Mouse (Mus musculus) inflammation-experienced regulatory T-cells (primary cell): ENCODE results near the gene Selenoo. TPM values are rescaled to one million over a fixed set of nuclear protein-coding genes. Genes with fewer than 3 reads are reported as not detected.

ENCODE experiments used
- polyA plus RNA-seq, 2 experiments: library from polyadenylated mRNA; unstranded; fragments of 100-300 nt; shearing (Covaris generic); gene quantifications; one replicate each; pipeline ENCODE4 v1.2.1; 2017

Selenoo gene
- polyA plus RNA-seq = 10 to 100 TPM; 53.0 to 58.7 TPM

GRCm38 (mm10) chr15:89088607-89089247, at the start of gene Selenoo:
Gene Selenoo (plus strand): TSS chr15:89089084.

GRCm38 (mm10) chr15:89059161-89059931, 29.5 kb upstream of the Selenoo start, which contains the start of gene Panx2:
Gene Panx2 (plus strand): TSS chr15:89059734.

GRCm38 (mm10) chr15:89074613-89075477, 14.0 kb upstream of the Selenoo start, which contains the start of gene Trabd:
Gene Trabd (plus strand): TSS chr15:89075124.

GRCm38 (mm10) chr15:89122649-89123366, 33.9 kb downstream of the Selenoo start, which contains the start of gene Tubgcp6:
Gene Tubgcp6 (minus strand): TSS chr15:89123112.

DNA sequence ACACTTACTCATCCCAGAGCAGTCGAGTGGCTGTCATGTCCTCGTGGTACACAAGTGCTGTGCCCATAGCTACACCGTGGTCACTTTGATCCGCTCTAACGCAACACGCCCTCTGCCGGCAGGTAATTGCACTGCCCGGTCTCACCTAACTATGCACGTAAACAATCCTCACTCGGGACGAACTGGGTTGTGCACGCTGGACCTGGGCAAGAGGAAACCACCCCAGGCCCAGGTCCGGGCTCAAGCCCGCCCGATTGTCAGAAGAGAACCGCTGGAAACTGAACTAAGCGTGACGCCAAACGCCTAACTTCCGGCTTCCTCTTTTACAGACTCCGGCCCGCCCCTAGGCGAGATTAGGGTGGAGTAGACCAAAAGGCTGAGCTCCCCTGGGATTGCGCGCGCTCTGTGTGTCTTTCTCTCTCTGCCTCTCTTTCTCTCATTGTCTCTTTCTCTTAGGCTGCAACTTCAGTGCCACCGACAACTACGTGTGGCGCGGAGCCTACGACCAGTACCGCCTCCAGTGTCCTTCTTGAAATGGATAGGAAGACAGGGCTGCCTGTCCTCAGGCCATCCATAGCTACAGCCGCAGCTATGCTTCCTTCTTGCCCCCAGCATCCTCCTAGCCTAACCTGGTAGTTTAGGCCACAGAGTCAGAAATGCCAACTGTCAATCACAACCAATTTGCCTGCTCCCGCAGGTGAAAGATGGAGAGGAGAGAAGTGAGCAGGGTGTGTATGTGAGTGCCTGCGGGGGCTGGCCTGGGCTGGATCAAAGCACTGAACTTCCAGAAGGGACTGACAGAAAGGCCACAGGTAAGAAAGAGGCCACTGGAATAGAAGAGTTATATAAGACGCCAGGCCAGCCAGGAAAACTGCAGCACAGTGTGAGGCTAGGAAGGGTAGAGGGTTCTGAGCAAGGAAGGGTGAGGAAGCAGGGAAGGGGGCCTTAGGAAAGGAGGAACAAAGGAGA, 39.8 kb downstream of the Selenoo start, which contains the start of gene Hdac10:
Gene Hdac10, minus strand, starts transcription at position 319 of the 969 bp plus-strand sequence.

GRCm38 (mm10) chr15:89140659-89141252, 51.9 kb downstream of the Selenoo start, which contains the start of gene Mapk12:
Gene Mapk12 (minus strand): TSS chr15:89140703.

DNA sequence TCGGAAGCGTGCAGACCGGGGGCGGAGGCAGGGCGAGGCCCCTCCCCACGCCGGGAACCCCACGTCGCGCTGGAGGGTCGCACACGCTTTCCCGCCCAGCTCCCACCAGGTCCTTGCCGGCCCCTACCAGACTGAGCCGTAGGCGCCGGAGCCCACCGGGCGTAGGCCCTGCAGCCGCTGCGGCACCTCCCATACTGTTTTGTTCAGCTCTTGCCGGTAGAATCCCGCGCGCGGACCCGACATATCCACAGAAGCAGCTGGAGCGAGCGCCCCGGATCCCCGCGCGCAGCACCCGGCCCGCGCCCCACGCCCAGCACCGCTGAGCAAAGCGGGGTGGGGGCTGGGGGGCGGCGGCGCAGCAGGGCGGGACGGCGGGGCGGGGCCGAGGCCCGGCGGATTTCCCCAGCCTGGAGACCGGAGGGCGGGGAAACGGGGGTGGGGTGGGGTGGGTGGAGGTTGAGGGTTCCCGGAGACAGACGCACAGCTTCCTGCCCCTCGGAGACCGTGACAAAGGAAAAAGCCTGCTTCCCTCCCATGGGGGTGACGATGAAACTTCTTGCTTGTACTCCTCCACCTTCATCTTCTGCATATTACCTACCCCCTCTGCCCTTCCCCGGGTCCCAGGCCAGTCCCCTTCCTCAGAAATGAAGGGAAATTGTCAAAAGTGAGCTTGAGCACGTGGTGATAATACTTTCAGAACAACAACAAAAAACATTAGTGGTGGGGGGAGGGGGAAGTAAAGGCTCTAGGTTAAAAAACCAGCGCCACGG, 60.6 kb downstream of the Selenoo start, which contains the start of gene Mapk11:
Gene Mapk11, minus strand, starts transcription at position 358 of the 770 bp plus-strand sequence.

Other genes starting within 250 kb of the Selenoo start
- gene Pim3, start 226.9 kb upstream of the Selenoo start, polyA plus RNA-seq = 10 to 100 TPM; 29.1 to 35.7 TPM
- gene Ttll8, start 134.7 kb upstream of the Selenoo start, polyA plus RNA-seq = not detected
- under 1 TPM in 1 of 2 experiments, not detected in 1; 0.18 TPM for gene Mlc1, start 110.1 kb upstream of the Selenoo start, polyA plus RNA-seq
- gene Mov10l1, start 106.2 kb upstream of the Selenoo start, polyA plus RNA-seq = under 1 TPM; 0.13 to 0.84 TPM
- 1 to 10 TPM in 1 of 2 experiments, under 1 TPM in 1; 0.88 to 1.2 TPM for gene Panx2, start 29.4 kb upstream of the Selenoo start, polyA plus RNA-seq
- 10 to 100 TPM; 86.7 to 98.2 TPM for gene Trabd, start 14.0 kb upstream of the Selenoo start, polyA plus RNA-seq
- 10 to 100 TPM; 24.7 to 25.1 TPM for gene Tubgcp6, start 34.0 kb downstream of the Selenoo start, polyA plus RNA-seq
- gene Hdac10, start 39.6 kb downstream of the Selenoo start, polyA plus RNA-seq = 10 to 100 TPM; 55.7 to 63.3 TPM
- 10 to 100 TPM in 1 of 2 experiments, 1 to 10 TPM in 1; 8.4 to 18.8 TPM for gene Mapk12, start 51.6 kb downstream of the Selenoo start, polyA plus RNA-seq
- 100 to 1,000 TPM in 1 of 2 experiments, 10 to 100 TPM in 1; 50.7 to 111 TPM for gene Mapk11, start 60.5 kb downstream of the Selenoo start, polyA plus RNA-seq
- 1 to 10 TPM; 2.3 to 6.2 TPM for gene Plxnb2, start 91.7 kb downstream of the Selenoo start, polyA plus RNA-seq
- gene Dennd6b, start 107.4 kb downstream of the Selenoo start, polyA plus RNA-seq = 10 to 100 TPM; 36.9 to 42.4 TPM
- gene Ppp6r2, start 122.5 kb downstream of the Selenoo start, polyA plus RNA-seq = 10 to 100 TPM; 19.8 to 22.8 TPM
- gene Sbf1, start 226.2 kb downstream of the Selenoo start, polyA plus RNA-seq = 100 to 1,000 TPM; 183 to 186 TPM
- gene Adm2, start 233.6 kb downstream of the Selenoo start, polyA plus RNA-seq = not detected
- gene Miox, start 245.3 kb downstream of the Selenoo start, polyA plus RNA-seq = not detected